ENCODE assay signal across 26 mouse cellular contexts in genomic region chr5:113410963-113411362, GRCm38 (mm10). TPM values are rescaled to one million over a fixed set of nuclear protein-coding genes. Genes with fewer than 3 reads are reported as not detected.
A peak's percentile ranks its signal among the peaks of the same experiment; 100 is the strongest.
DNase-seq lines count a peak whose midpoint lies in the region; ATAC-seq and TF ChIP-seq lines count a peak whose summit lies in the region.
"Had no signal": no experiment of that assay in that cellular context is flagged by ENCODE, and none has a peak within 500 bp of the region (broad histone marks: within the 10 kb centered on the region; RNA-seq: fewer than 3 reads in every experiment).

No protein-coding gene starts in this region.

- no peak overlapping the region for H3K9ac ChIP-seq in midbrain, embryonic 15.5 days
- H3K9ac ChIP-seq in heart, adult 2 months (ENCODE audit: low read depth, low read length) = no peak overlapping the region
- H3K9ac ChIP-seq: heart, embryonic 15.5 days; limb, embryonic 15.5 days had no signal

- H3K9me3 ChIP-seq in midbrain, embryonic 15.5 days = no peaks in the 10 kb centered on the region
- H3K9me3 ChIP-seq: heart, embryonic 15.5 days; limb, embryonic 15.5 days; megakaryocyte, embryonic 14.5 days had no signal

- intact Hi-C loops in heart, adult 2 months (cut with DNase I) = no loop called here

- no peak for TF ChIP-seq POLR2A in heart, adult 2 months (IDR thresholded peaks at IDR 0.05; ENCODE audit: insufficient read depth, low read depth, low read length)

- WGBS in midbrain, embryonic 15.5 days = 41% methylated on average over 13 of the region's 13 CpGs
- WGBS in heart, adult 2 months = 67% methylated on average over 13 of the region's 13 CpGs

- no peaks in the 10 kb centered on the region for H3K36me3 ChIP-seq in midbrain, embryonic 15.5 days (replicated peaks)
- H3K36me3 ChIP-seq in heart, adult 2 months (ENCODE audit: control insufficient read depth, insufficient read depth, low read length) = no peaks in the 10 kb centered on the region
- H3K36me3 ChIP-seq: heart, embryonic 15.5 days; limb, embryonic 15.5 days had no signal

- H3K27ac ChIP-seq in layer of hippocampus, adult 2 months = peak overlapping the region; percentile 40
- H3K27ac ChIP-seq in midbrain, embryonic 15.5 days = peak overlapping the region; percentile 63
- H3K27ac ChIP-seq in heart, adult 2 months = no peak overlapping the region
- H3K27ac ChIP-seq: heart, embryonic 15.5 days; limb, embryonic 15.5 days had no signal

- H3K4me2 ChIP-seq in midbrain, embryonic 15.5 days = no peak overlapping the region
- H3K4me2 ChIP-seq: heart, embryonic 15.5 days; limb, embryonic 15.5 days had no signal

- no peak for ATAC-seq in midbrain, embryonic 15.5 days (replicated peaks)
- ATAC-seq: forebrain, embryonic 14.5 days had no signal

- H3K4me1 ChIP-seq in midbrain, embryonic 15.5 days = peaks cover 26% of the 10 kb centered on the region
- H3K4me1 ChIP-seq in heart, adult 2 months (ENCODE audit: control insufficient read depth, insufficient read depth, low read length) = no peaks in the 10 kb centered on the region
- H3K4me1 ChIP-seq: heart, embryonic 15.5 days; limb, embryonic 15.5 days; megakaryocyte, embryonic 14.5 days had no signal

- no peak for DNase-seq in layer of hippocampus, adult 2 months (ENCODE audit: low spot score in 2 of 2)
- DNase-seq in layer of hippocampus, adult 9-11 months = no peak
- peak; percentile 25 for DNase-seq in right cerebral cortex, postnatal 14 days
- DNase-seq in right cerebral cortex, adult 2 months (ENCODE audit: low spot score in 2 of 2) = no peak
- no peak for DNase-seq in heart, adult 2 months
- no peak for DNase-seq in testis, postnatal 14 days (ENCODE audit: low spot score)
- DNase-seq: adrenal gland, postnatal 36 days; cerebellum, postnatal 10 days; gastrocnemius, postnatal 10 days; heart, adult 18-20 months; kidney, adult 18-20 months; kidney, postnatal 14 days; lung, postnatal 10 days; spleen, adult 18-20 months; thymus, adult 2 months had no signal

- no peaks in the 10 kb centered on the region for H3K27me3 ChIP-seq in midbrain, embryonic 15.5 days (replicated peaks)
- H3K27me3 ChIP-seq in heart, adult 2 months (ENCODE audit: control insufficient read depth, insufficient read depth, low read length) = peaks cover 2% of the 10 kb centered on the region; the same call in 1 of the 2 replicates
- H3K27me3 ChIP-seq: heart, embryonic 15.5 days; megakaryocyte, embryonic 14.5 days had no signal

- TF ChIP-seq CTCF in layer of hippocampus, adult 2 months (conservative IDR thresholded peaks at IDR 0.05) = no peak
- no peak for TF ChIP-seq CTCF in heart, adult 2 months (IDR thresholded peaks at IDR 0.05)

- no peak for TF ChIP-seq EP300 in heart, adult 2 months (IDR thresholded peaks at IDR 0.05; ENCODE audit: insufficient read depth, low read depth, low read length)

- no peak overlapping the region for H3K4me3 ChIP-seq in layer of hippocampus, adult 2 months
- no peak overlapping the region for H3K4me3 ChIP-seq in midbrain, embryonic 15.5 days
- H3K4me3 ChIP-seq in heart, adult 2 months = no peak overlapping the region
- H3K4me3 ChIP-seq: heart, embryonic 15.5 days; limb, embryonic 15.5 days; megakaryocyte, embryonic 14.5 days; myocyte had no signal

- no peaks in the 10 kb centered on the region for H3K79me2 ChIP-seq in heart, adult 2 months (replicated peaks; ENCODE audit: control insufficient read depth, insufficient read depth, low read length)

RNA-seq across cellular contexts. Expression of gene Aym1, which starts 53.9 kb away (rescaled TPM):
- not detected for total RNA-seq in layer of hippocampus, adult 2 months (2021)
- not detected in 2 replicates for polyA plus RNA-seq in midbrain, embryonic 15.5 days (2015; fragmentation: Nextera tagmentation; extraction: Ambion mirVana)
- total RNA-seq in heart, adult 2 months (2021) = not detected
- not detected in 2 replicates for polyA plus RNA-seq in heart, adult 2 months (2012; rRNA removed)
- total RNA-seq: adrenal gland, postnatal 36 days; ES-E14; gastrocnemius, postnatal 10 days; heart, adult 18-20 months; left cerebral cortex, postnatal 10 days had no signal
- polyA plus RNA-seq: forebrain, embryonic 14.5 days; heart, embryonic 15.5 days; limb, embryonic 15.5 days; liver, embryonic 16.5 days; myocyte; stomach, embryonic 14.5 days; thymus, adult 2 months; urinary bladder, adult 2 months had no signal
